Mouse (Mus musculus): ENCODE measurements at regions not wholly inside any gene's neighbourhood (a gene's known extent, or its start where the extent isn't known, plus 50 kb on each side); places are given as distances from the start of the nearest gene placed in this dataset.

DNA sequence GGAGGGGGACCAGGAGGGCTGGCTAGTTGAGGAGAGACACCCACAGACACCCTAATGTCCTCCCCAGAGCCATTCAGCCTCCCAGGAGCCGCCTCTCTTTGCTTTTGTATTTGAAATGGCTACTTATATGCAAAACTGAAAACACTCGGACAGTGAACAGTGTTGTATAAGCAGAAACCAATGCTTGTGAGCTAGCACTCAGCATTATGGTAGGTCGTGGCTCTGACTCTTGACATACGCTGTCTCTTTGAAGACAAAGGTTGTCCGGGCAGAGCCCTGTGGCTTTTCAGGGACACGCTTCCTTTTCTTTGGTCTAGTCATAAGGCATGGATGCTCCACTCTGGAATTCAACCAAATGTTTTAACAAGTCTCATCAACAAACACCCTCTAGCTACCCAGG is 235.4 kb upstream of the Rgma start:
- Histone ChIP-seq H3K36me3 (ENCODE audit: control insufficient read depth in 1 of 2, insufficient read depth in 2 of 2, low read length in 2 of 2) (no peaks in the 10 kb centered on the region), H3K9me3 (replicated peaks; ENCODE audit: insufficient read depth, low read length) (no peaks in the 10 kb centered on the region), H3K9ac (ENCODE audit: control insufficient read depth, low read depth, low read length, poor library complexity, severe bottlenecking) (no peak overlapping the region), H3K4me1 (ENCODE audit: control insufficient read depth in 1 of 2, insufficient read depth in 2 of 2, low read length in 2 of 2) (no peaks in the 10 kb centered on the region), H3K27me3 (ENCODE audit: control insufficient read depth in 1 of 2, insufficient read depth in 2 of 2, low read length in 2 of 2) (no peaks in the 10 kb centered on the region), H3K27ac (ENCODE audit: control insufficient read depth, low read depth, low read length) (no peak overlapping the region), H3K4me3 (ENCODE audit: control insufficient read depth in 1 of 2, insufficient read depth in 1 of 2, low read depth in 2 of 2, low read length in 2 of 2) (no peak overlapping the region), H3K79me2 (ENCODE audit: control insufficient read depth, insufficient read depth, low read length, poor library complexity) (no peaks in the 10 kb centered on the region)
- TF ChIP-seq JUND (IDR thresholded peaks at IDR 0.05; ENCODE audit: low read depth, low read length) (no peak), CHD1 (IDR thresholded peaks at IDR 0.05; ENCODE audit: low read depth, low read length) (no peak), ZNF384 (IDR thresholded peaks at IDR 0.05; ENCODE audit: low read depth, low read length) (no peak), EP300 (IDR thresholded peaks at IDR 0.05; ENCODE audit: low read depth in 1 of 2, low read length in 2 of 2) (no peak), GATA1 (IDR thresholded peaks at IDR 0.05; ENCODE audit: low read depth, low read length) (no peak), CTCF (IDR thresholded peaks at IDR 0.05 in 2 of 3, conservative IDR thresholded peaks at IDR 0.05 in 1 of 3; ENCODE audit: control insufficient read depth in 1 of 3, insufficient read depth in 1 of 3, low read depth in 2 of 3, low read length in 3 of 3, poor library complexity in 1 of 3, severe bottlenecking in 1 of 3) (no peak), UBTF (IDR thresholded peaks at IDR 0.05; ENCODE audit: borderline replicate concordance, insufficient read depth, low read depth, low read length) (no peak), NRF1 (IDR thresholded peaks at IDR 0.05; ENCODE audit: insufficient read depth, low read depth, low read length, poor library complexity, severe bottlenecking) (no peak), MAFK (IDR thresholded peaks at IDR 0.05; ENCODE audit: borderline replicate concordance, low read depth, low read length) (no peak), E2F4 (IDR thresholded peaks at IDR 0.05; ENCODE audit: borderline replicate concordance, low read depth, low read length) (no peak), TAL1 (IDR thresholded peaks at IDR 0.05; ENCODE audit: low read length) (no peak), ZC3H11A (IDR thresholded peaks at IDR 0.05; ENCODE audit: low read depth, low read length) (no peak), TCF12 (IDR thresholded peaks at IDR 0.05; ENCODE audit: low read depth, low read length) (no peak), SMC3 (IDR thresholded peaks at IDR 0.05; ENCODE audit: low read depth, low read length) (no peak), ZKSCAN1 (IDR thresholded peaks at IDR 0.05; ENCODE audit: low read depth, low read length) (no peak), POLR2AphosphoS2 (IDR thresholded peaks at IDR 0.05; ENCODE audit: low read length) (no peak), TBP (IDR thresholded peaks at IDR 0.05; ENCODE audit: low read depth, low read length) (no peak), ELF1 (IDR thresholded peaks at IDR 0.05; ENCODE audit: low read depth, low read length) (no peak), USF2 (IDR thresholded peaks at IDR 0.05; ENCODE audit: borderline replicate concordance in 1 of 2, insufficient read depth in 1 of 2, low read depth in 1 of 2, low read length in 2 of 2) (no peak), MAZ (IDR thresholded peaks at IDR 0.05; ENCODE audit: low read depth, low read length) (no peak)
- no peak for DNase-seq (ENCODE audit: low read depth, low spot score)

DNA sequence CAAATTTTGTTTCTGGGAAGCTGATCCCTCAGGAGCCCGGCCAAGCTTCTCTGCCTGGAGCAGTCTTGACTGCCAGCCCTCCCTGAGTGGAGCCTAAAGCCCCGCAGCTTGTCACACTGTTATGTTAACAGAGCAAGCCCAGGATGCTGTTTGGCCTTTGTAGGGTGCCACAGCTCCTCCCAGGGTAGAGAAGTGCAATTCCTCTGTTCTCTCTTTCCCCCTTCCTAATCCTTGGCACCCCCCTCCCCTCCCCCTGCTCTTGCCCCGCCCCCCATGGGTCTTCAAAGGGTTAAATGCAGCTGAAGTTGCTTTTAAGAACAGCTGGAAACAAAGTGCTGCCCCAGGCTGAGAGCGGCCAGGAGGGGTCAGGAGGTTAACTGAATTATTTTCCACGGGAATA is 234.1 kb upstream of the Rgma start:
- Histone ChIP-seq H3K79me2 (ENCODE audit: control insufficient read depth, insufficient read depth, low read length, poor library complexity) (no peaks in the 10 kb centered on the region), H3K36me3 (ENCODE audit: control insufficient read depth in 1 of 2, insufficient read depth in 2 of 2, low read length in 2 of 2) (no peaks in the 10 kb centered on the region), H3K4me1 (ENCODE audit: control insufficient read depth in 1 of 2, insufficient read depth in 2 of 2, low read length in 2 of 2) (no peaks in the 10 kb centered on the region), H3K9me3 (replicated peaks; ENCODE audit: insufficient read depth, low read length) (no peaks in the 10 kb centered on the region), H3K27me3 (ENCODE audit: control insufficient read depth in 1 of 2, insufficient read depth in 2 of 2, low read length in 2 of 2) (no peaks in the 10 kb centered on the region), H3K4me3 (ENCODE audit: control insufficient read depth in 1 of 2, insufficient read depth in 1 of 2, low read depth in 2 of 2, low read length in 2 of 2) (no peak overlapping the region), H3K27ac (ENCODE audit: control insufficient read depth, low read depth, low read length) (no peak overlapping the region), H3K9ac (ENCODE audit: control insufficient read depth, low read depth, low read length, poor library complexity, severe bottlenecking) (no peak overlapping the region)
- no peak for TF ChIP-seq MAX (IDR thresholded peaks at IDR 0.05; ENCODE audit: low read length)
- no peak for TF ChIP-seq CHD2 (IDR thresholded peaks at IDR 0.05; ENCODE audit: low read length)
- no peak for TF ChIP-seq KAT2A (conservative IDR thresholded peaks at IDR 0.05; ENCODE audit: low read depth, low read length)
- no peak for TF ChIP-seq ELF1 (IDR thresholded peaks at IDR 0.05; ENCODE audit: low read depth, low read length)
- no peak for TF ChIP-seq ZC3H11A (IDR thresholded peaks at IDR 0.05; ENCODE audit: low read depth, low read length)
- TF ChIP-seq ZKSCAN1 (IDR thresholded peaks at IDR 0.05; ENCODE audit: low read depth, low read length): no peak
- TF ChIP-seq SIN3A (IDR thresholded peaks at IDR 0.05; ENCODE audit: low read length): no peak
- TF ChIP-seq NRF1 (IDR thresholded peaks at IDR 0.05; ENCODE audit: insufficient read depth, low read depth, low read length, poor library complexity, severe bottlenecking): no peak
- no peak for TF ChIP-seq MYB (IDR thresholded peaks at IDR 0.05; ENCODE audit: low read depth, low read length)
- no peak for TF ChIP-seq E2F4 (IDR thresholded peaks at IDR 0.05; ENCODE audit: borderline replicate concordance, low read depth, low read length)
- TF ChIP-seq USF2 (IDR thresholded peaks at IDR 0.05; ENCODE audit: borderline replicate concordance in 1 of 2, insufficient read depth in 1 of 2, low read depth in 1 of 2, low read length in 2 of 2): no peak
- no peak for DNase-seq (ENCODE audit: low read depth, low spot score)

All from MEL (cell line).